Mouse (Mus musculus) G1E (cell line): Measurements from ENCODE around the gene Sidt1.
"Not testable (repeated sequence)": the region's sequence is repeated elsewhere in the genome, so short reads cannot be mapped to it uniquely, and the experiment has no call there.

Experiments used
- CTCF ChIP-seq: IDR thresholded peaks from 2 replicates; pipeline ENCODE4 v1.5.1; 2012; ENCODE audit warnings: low read depth, low read length, inconsistent platforms, mixed read lengths
- GATA1 ChIP-seq: IDR thresholded peaks from 2 replicates; pipeline ENCODE4 v1.6.1; 2012; ENCODE audit warnings: borderline replicate concordance, low read length, inconsistent platforms, mixed read lengths
- TAL1 ChIP-seq: conservative IDR thresholded peaks from 2 replicates; pipeline ENCODE4 v1.6.1; 2012; ENCODE audit warnings: low read depth, low read length, inconsistent platforms, mixed read lengths

GRCm38 (mm10) chr16:44292681-44293080, 40.3 kb downstream of the Sidt1 start:
- TF ChIP-seq GATA1, CTCF, TAL1: not testable (repeated sequence)
